Mouse (Mus musculus): ENCODE results near the gene Setd3. TPM values are rescaled to one million over a fixed set of nuclear protein-coding genes. Genes with fewer than 3 reads are reported as not detected.

The Setd3 gene
- polyA plus RNA-seq, 2 experiments, result 26.8 to 43.4 TPM

DNA sequence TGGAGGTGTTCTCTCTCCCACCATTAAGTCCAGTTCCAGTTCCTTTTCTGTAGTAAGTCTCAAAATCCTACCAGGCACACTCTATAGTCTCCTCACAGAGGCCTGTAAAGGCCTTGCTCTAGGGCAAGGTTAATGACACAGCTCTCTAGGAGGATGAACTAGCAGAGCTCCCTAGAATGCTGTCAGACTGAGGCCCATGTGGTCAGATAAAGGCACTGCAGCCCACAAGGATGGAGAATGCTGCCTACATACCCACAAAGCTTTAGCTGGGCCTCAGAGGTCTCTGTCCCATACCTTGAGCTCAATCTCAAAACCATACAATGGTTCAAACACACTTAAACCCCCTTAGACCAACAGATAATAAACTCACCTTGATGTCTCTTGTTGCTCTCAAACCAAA is 19.3 kb downstream of the Setd3 start:
- no peak overlapping the region for H3K9ac ChIP-seq (replicated peaks)
- ATAC-seq (ENCODE audit: insufficient read depth), result no peak
- TF ChIP-seq CTCF (IDR thresholded peaks at IDR 0.05; ENCODE audit: low read depth) (no peak), EP300 (IDR thresholded peaks at IDR 0.05; ENCODE audit: low read depth) (no peak)
- H3K4me3 ChIP-seq (ENCODE audit: insufficient read depth in 1 of 2, low read depth in 2 of 2, low read length in 2 of 2), result no peak overlapping the region
- no peak overlapping the region for H3K27ac ChIP-seq
- H3K4me1 ChIP-seq (replicated peaks; ENCODE audit: control insufficient read depth in 2 of 2, insufficient read depth in 2 of 2, low read length in 1 of 2), result no peaks in the 10 kb centered on the region
- H3K4me2 ChIP-seq (ENCODE audit: low read depth), result no peak overlapping the region
- H3K9me3 ChIP-seq (ENCODE audit: control insufficient read depth, low read length), result no peaks in the 10 kb centered on the region
- H3K27me3 ChIP-seq (ENCODE audit: control insufficient read depth, insufficient read depth, low read length), result no peaks in the 10 kb centered on the region
- peaks cover 27% of the 10 kb centered on the region for H3K36me3 ChIP-seq (replicated peaks; ENCODE audit: control insufficient read depth, insufficient read depth, low read depth)
- DNase-seq (ENCODE audit: low read depth in 3 of 3, low spot score in 3 of 3), result no peak

DNA sequence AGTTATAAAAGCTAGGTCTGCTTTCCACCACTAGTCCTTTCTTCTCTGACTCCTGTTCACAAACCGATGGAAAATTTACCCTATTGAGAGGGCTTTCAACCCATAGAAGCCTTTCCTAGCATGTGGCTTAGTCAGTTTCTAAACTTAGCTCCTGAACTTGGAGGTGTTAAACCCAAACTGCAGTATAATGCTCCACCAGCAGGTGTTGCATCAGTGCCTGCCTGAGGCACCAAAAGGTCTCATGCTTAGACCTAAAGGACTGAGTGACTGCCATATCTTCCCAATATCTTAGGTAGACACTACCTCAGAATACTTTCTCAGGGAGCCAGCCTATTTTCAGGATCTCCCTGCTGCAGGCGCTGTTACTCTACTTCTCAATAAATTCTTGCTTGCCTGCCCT is 26.4 kb downstream of the Setd3 start:
- Histone ChIP-seq H3K4me3 (ENCODE audit: insufficient read depth in 1 of 2, low read depth in 2 of 2, low read length in 2 of 2) (no peak overlapping the region), H3K27ac (no peak overlapping the region), H3K4me1 (replicated peaks; ENCODE audit: control insufficient read depth in 2 of 2, insufficient read depth in 2 of 2, low read length in 1 of 2) (no peaks in the 10 kb centered on the region), H3K4me2 (ENCODE audit: low read depth) (no peak overlapping the region), H3K9me3 (ENCODE audit: control insufficient read depth, low read length) (no peaks in the 10 kb centered on the region), H3K27me3 (ENCODE audit: control insufficient read depth, insufficient read depth, low read length) (no peaks in the 10 kb centered on the region), H3K9ac (replicated peaks) (no peak overlapping the region), H3K36me3 (replicated peaks; ENCODE audit: control insufficient read depth, insufficient read depth, low read depth) (peaks cover 17% of the 10 kb centered on the region)
- 92% methylated on average over 2 of the region's 2 CpGs for WGBS (ENCODE audit: insufficient replicate concordance)
- ATAC-seq (ENCODE audit: insufficient read depth) (no peak), DNase-seq (ENCODE audit: low read depth in 3 of 3, low spot score in 3 of 3) (no peak)
- TF ChIP-seq EP300 (IDR thresholded peaks at IDR 0.05; ENCODE audit: low read depth) (no peak), CTCF (IDR thresholded peaks at IDR 0.05; ENCODE audit: low read depth) (peak; percentile 34; the same call in 1 of the 2 replicates)

GRCm38 (mm10) chr12:108149764-108150163 is 29.4 kb downstream of the Setd3 start:
- H3K27ac ChIP-seq, result no peak overlapping the region
- no peak; the same call in 1 of the 2 replicates for TF ChIP-seq CTCF (IDR thresholded peaks at IDR 0.05; ENCODE audit: low read depth)
- no peak for TF ChIP-seq EP300 (IDR thresholded peaks at IDR 0.05; ENCODE audit: low read depth)
- no peaks in the 10 kb centered on the region for H3K27me3 ChIP-seq (ENCODE audit: control insufficient read depth, insufficient read depth, low read length)
- 70% methylated on average over 3 of the region's 3 CpGs for WGBS (ENCODE audit: insufficient replicate concordance)
- no peaks in the 10 kb centered on the region for H3K9me3 ChIP-seq (ENCODE audit: control insufficient read depth, low read length)
- peaks cover 12% of the 10 kb centered on the region for H3K36me3 ChIP-seq (replicated peaks; ENCODE audit: control insufficient read depth, insufficient read depth, low read depth)
- H3K4me1 ChIP-seq (replicated peaks; ENCODE audit: control insufficient read depth in 2 of 2, insufficient read depth in 2 of 2, low read length in 1 of 2), result no peaks in the 10 kb centered on the region
- H3K9ac ChIP-seq (replicated peaks), result no peak overlapping the region
- H3K4me3 ChIP-seq (ENCODE audit: insufficient read depth in 1 of 2, low read depth in 2 of 2, low read length in 2 of 2), result no peak overlapping the region
- no peak overlapping the region for H3K4me2 ChIP-seq (ENCODE audit: low read depth)
- ATAC-seq (ENCODE audit: insufficient read depth) (no peak), DNase-seq (ENCODE audit: low read depth in 3 of 3, low spot score in 3 of 3) (no peak)

DNA sequence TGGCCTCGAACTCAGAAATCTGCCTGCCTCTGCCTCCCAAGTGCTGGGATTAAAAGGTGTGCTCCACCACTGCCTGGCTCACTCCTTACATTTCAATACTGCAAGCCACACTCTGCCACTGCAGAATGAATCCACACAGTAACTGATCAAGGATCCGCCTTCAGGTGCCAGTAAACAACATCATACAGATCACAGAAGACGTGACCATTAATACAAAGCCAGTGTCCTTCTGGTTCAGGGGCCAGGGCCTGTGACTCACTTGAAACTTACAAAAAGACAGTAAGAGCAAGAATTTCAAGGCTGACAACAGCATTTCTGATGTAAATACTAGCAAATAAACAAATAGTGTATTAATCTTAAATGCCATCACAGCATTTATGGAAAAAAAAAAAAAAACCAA is 33.9 kb downstream of the Setd3 start:
- WGBS (ENCODE audit: insufficient replicate concordance), result 88% methylated on average over 3 of the region's 3 CpGs
- no peak overlapping the region for H3K27ac ChIP-seq
- no peak for DNase-seq (ENCODE audit: low read depth in 3 of 3, low spot score in 3 of 3)

DNA sequence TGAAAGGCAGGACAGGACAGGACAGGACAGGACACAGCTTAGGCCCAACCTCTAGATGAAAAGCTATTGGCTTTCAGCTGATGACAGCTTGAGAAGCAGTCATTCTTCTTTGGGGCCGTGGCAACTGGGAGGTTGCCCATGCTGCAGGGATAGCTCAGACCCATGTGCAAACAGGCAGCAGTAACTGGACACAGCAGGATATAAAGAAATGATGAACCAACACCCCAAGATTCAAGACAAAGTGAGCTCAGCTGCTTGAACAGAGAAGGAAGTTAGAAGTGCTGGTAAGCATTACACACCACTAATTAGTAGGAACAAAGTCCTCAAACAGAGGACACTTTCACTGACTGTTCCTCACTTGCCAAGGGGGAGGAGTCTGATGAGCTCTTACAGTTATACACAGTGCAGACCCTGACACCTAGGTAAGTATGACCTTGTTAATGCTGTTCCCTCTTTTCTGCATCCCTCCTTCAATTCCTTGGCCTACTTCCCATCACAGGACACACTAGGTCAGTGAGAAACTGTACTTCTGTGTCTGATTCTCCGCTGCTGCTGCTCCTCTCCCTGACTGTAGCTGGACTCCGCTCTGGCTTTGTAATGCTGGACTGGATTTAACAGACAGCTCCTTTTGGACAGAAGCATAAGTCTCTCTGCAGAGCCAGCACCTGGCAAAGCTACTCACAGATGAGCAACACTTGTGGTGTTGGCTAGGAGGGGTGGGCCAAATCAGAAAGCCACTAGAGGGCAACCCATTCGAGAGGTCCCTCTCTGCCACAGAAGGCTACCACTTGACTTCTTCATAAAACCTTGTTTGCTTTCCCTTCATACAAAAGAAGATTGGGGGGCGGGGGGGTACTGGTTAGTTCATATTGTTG is 35.3 kb downstream of the Setd3 start:
- Histone ChIP-seq H3K27me3 (ENCODE audit: control insufficient read depth, insufficient read depth, low read length) (no peaks in the 10 kb centered on the region), H3K4me2 (ENCODE audit: low read depth) (no peak overlapping the region), H3K27ac (no peak overlapping the region), H3K36me3 (replicated peaks; ENCODE audit: control insufficient read depth, insufficient read depth, low read depth) (peaks cover 2% of the 10 kb centered on the region), H3K9ac (replicated peaks) (no peak overlapping the region), H3K4me1 (replicated peaks; ENCODE audit: control insufficient read depth in 2 of 2, insufficient read depth in 2 of 2, low read length in 1 of 2) (no peaks in the 10 kb centered on the region; a peak in 1 of 4 replicates), H3K9me3 (ENCODE audit: control insufficient read depth, low read length) (no peaks in the 10 kb centered on the region), H3K4me3 (ENCODE audit: insufficient read depth in 1 of 2, low read depth in 2 of 2, low read length in 2 of 2) (no peak overlapping the region)
- TF ChIP-seq EP300 (IDR thresholded peaks at IDR 0.05; ENCODE audit: low read depth) (no peak), CTCF (IDR thresholded peaks at IDR 0.05; ENCODE audit: low read depth) (no peak)
- no peak for DNase-seq (ENCODE audit: low read depth in 3 of 3, low spot score in 3 of 3)
- 81% methylated on average over 5 of the region's 5 CpGs for WGBS (ENCODE audit: insufficient replicate concordance)
- no peak for ATAC-seq (ENCODE audit: insufficient read depth)

More for the DNA sequence above, 33.9 kb downstream of the Setd3 start:
- no peak overlapping the region for H3K9ac ChIP-seq (replicated peaks)
- peaks cover 8% of the 10 kb centered on the region for H3K36me3 ChIP-seq (replicated peaks; ENCODE audit: control insufficient read depth, insufficient read depth, low read depth)
- no peak overlapping the region for H3K4me2 ChIP-seq (ENCODE audit: low read depth)
- no peak for ATAC-seq (ENCODE audit: insufficient read depth)
- H3K4me3 ChIP-seq (ENCODE audit: insufficient read depth in 1 of 2, low read depth in 2 of 2, low read length in 2 of 2), result no peak overlapping the region
- H3K9me3 ChIP-seq (ENCODE audit: control insufficient read depth, low read length), result no peaks in the 10 kb centered on the region
- no peak for TF ChIP-seq EP300 (IDR thresholded peaks at IDR 0.05; ENCODE audit: low read depth)
- no peak for TF ChIP-seq CTCF (IDR thresholded peaks at IDR 0.05; ENCODE audit: low read depth)
- H3K27me3 ChIP-seq (ENCODE audit: control insufficient read depth, insufficient read depth, low read length), result no peaks in the 10 kb centered on the region
- H3K4me1 ChIP-seq (replicated peaks; ENCODE audit: control insufficient read depth in 2 of 2, insufficient read depth in 2 of 2, low read length in 1 of 2), result no peaks in the 10 kb centered on the region; a peak in 1 of 4 replicates
